Mouse (Mus musculus) forebrain, embryonic 16.5 days (tissue): ENCODE measurements around the gene Igf2bp3. TPM values are rescaled to one million over a fixed set of nuclear protein-coding genes. Genes with fewer than 3 reads are reported as not detected.
A peak's percentile ranks its signal among the peaks of the same experiment; 100 is the strongest.

Experiments
- ATAC-seq: fragments of 200-750 bp; cut with Nextera tagmentation; 2 replicates; pipeline ENCODE4 v1.8.0; 2017; ENCODE audit warnings: mild to moderate bottlenecking, moderate library complexity
- H3K27ac ChIP-seq: fragments of 300-500 bp; sonication (generic); 2 replicates; pipeline ENCODE4 v1.5.1; 2014; ENCODE audit warnings: low read length, control low read depth
- H3K27me3 ChIP-seq: fragments of 300-500 bp; sonication (generic); replicated peaks from 2 replicates; pipeline ENCODE4 v1.6.1; 2014; ENCODE audit warnings: low read length; ENCODE audit not compliant: control insufficient read depth, insufficient read depth
- H3K36me3 ChIP-seq: fragments of 300-500 bp; sonication (generic); 2 replicates; pipeline ENCODE4 v1.6.1; 2014; ENCODE audit not compliant: control insufficient read depth, insufficient read depth
- H3K4me1 ChIP-seq: fragments of 300-500 bp; sonication (generic); replicated peaks from 2 replicates; pipeline ENCODE4 v1.6.1; 2014; ENCODE audit warnings: low read length; ENCODE audit not compliant: control insufficient read depth, insufficient read depth
- H3K4me2 ChIP-seq: fragments of 300-500 bp; sonication (generic); 2 replicates; pipeline ENCODE4 v1.6.1; 2014; ENCODE audit warnings: mild to moderate bottlenecking, low read length, control low read depth
- H3K4me3 ChIP-seq: fragments of 300-500 bp; sonication (generic); replicated peaks from 2 replicates; pipeline ENCODE4 v1.5.1; 2014; ENCODE audit warnings: mild to moderate bottlenecking, low read length, control low read depth
- H3K9ac ChIP-seq: fragments of 300-500 bp; sonication (generic); replicated peaks from 2 replicates; pipeline ENCODE4 v1.6.1; 2014; ENCODE audit warnings: low read depth, low read length, control low read depth
- H3K9me3 ChIP-seq: fragments of 300-500 bp; sonication (generic); 2 replicates; pipeline ENCODE4 v1.6.1; 2016; ENCODE audit warnings: low read length; ENCODE audit not compliant: control insufficient read depth
- WGBS: fragments of 180-500 bp; shearing (Covaris S2); extraction: QIAGEN DNeasy Blood & Tissue Kit; methylation state at CpG from one replicate; pipeline ENCODE4 v1.1.7; 2014; 5-methylcytosine and 5-hydroxymethylcytosine counted together
- polyA plus RNA-seq: library from polyadenylated mRNA; unstranded; fragments of >200 nt; fragmentation: Nextera tagmentation; extraction: Ambion mirVana; gene quantifications from 2 replicates; pipeline ENCODE4 v1.2.1, GENCODE M21; 2015

The Igf2bp3 gene
- polyA plus RNA-seq, 1 experiment from 2014 or later, result 34.1 TPM

DNA sequence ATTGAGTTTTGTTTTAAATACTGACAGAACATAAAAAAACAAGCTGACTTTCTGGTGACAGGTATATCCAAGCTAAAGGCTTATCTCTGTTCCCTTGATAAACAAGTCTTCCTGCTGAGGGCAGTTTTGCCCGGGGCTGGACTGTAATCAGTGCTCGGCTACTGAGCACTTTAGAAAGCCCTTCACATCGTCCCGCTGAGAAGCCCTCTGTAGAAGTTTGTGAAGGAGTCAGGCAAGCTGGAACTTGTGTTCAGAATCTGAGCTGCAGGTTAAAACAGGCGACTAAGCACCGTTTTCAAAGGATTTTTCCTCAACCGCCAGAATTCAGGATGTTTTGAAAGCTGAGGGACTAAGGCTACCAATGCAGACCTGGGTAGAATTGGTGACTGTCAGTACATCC, 7.1 kb upstream of the Igf2bp3 start:
- Histone ChIP-seq H3K27ac (no peak overlapping the region), H3K4me2 (no peak overlapping the region)
- 5% methylated on average over 7 of the region's 7 CpGs for WGBS

DNA sequence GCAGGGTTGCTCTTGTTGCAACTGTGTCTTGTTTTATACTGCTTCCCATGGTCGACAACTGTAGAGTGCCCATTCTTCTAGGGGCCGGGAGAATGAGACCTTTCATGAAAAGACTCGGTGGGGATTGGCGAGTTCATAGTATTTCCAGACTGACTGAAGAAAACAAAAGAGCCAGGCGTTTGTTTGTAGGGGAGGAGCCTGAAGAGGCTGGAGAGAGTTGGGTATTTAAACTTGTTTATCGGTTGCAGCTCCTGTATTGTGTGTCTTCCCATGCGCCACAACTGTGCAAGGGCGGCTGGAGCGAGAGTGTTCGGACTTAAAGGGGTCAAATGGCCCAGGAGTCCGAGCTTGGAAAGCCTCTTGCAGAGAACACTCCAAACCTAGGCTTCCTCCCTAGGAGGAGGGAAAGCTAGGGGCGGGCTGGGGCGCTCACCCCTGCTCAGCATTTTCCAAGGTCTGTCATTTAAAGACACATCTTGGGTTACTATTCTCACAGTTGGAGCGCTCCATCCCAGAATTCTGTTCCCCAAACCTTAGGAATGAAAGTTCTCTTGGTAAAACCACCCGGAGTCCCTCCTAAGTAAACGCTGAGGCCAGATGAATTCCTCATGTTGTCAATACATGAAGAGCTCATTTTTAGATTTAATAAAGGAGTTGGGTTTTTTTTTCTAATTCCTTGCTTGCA, 5.3 kb upstream of the Igf2bp3 start:
- Histone ChIP-seq H3K27ac (no peak overlapping the region), H3K4me3 (no peak overlapping the region), H3K9ac (no peak overlapping the region), H3K4me1 (peaks cover 13% of the 10 kb centered on the region), H3K27me3 (no peaks in the 10 kb centered on the region), H3K9me3 (no peaks in the 10 kb centered on the region), H3K4me2 (peak overlapping the region; percentile 17; the same call in 1 of the 2 replicates), H3K36me3 (no peaks in the 10 kb centered on the region)
- ATAC-seq, result no peak
- WGBS, result 4% methylated on average over 16 of the region's 16 CpGs

More for the DNA sequence above, 7.1 kb upstream of the Igf2bp3 start:
- Histone ChIP-seq H3K9ac (no peak overlapping the region), H3K9me3 (no peaks in the 10 kb centered on the region), H3K27me3 (no peaks in the 10 kb centered on the region), H3K4me1 (peaks cover 11% of the 10 kb centered on the region), H3K4me3 (no peak overlapping the region), H3K36me3 (no peaks in the 10 kb centered on the region)
- no peak for ATAC-seq

DNA sequence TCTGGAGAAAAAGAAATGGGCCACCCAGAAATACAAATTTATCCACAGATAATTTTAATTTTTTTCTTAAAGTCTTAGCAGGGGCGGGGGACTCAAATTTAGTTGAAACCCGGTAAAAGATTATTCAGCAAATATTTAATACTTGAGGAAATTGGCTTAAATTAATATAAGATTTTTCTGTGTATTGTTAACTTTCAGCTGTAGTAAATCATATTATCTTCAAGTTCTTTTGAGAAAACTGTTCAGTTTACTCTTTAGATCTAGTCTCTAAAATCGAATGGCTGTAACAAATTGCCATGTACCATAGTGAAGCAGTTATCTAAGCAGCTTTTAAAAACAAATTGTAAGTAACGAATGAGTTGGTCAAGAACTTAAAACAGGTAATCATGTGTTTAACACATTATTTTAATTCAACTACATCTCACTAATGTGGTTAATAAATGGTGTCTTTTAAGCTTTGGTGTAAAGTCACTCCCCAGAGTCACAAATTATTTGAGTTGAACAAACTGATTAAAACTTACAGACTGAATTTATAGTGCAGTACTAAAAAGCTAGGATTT, 4.3 kb upstream of the Igf2bp3 start:
- H3K27me3 ChIP-seq, result no peaks in the 10 kb centered on the region
- no peak overlapping the region for H3K9ac ChIP-seq
- H3K4me2 ChIP-seq, result no peak overlapping the region
- H3K4me3 ChIP-seq, result no peak overlapping the region
- H3K4me1 ChIP-seq, result peaks cover 13% of the 10 kb centered on the region
- WGBS, result 13% methylated on average over 4 of the region's 4 CpGs
- no peak overlapping the region for H3K27ac ChIP-seq
- ATAC-seq, result no peak
- H3K9me3 ChIP-seq, result no peaks in the 10 kb centered on the region
- H3K36me3 ChIP-seq, result no peaks in the 10 kb centered on the region

DNA sequence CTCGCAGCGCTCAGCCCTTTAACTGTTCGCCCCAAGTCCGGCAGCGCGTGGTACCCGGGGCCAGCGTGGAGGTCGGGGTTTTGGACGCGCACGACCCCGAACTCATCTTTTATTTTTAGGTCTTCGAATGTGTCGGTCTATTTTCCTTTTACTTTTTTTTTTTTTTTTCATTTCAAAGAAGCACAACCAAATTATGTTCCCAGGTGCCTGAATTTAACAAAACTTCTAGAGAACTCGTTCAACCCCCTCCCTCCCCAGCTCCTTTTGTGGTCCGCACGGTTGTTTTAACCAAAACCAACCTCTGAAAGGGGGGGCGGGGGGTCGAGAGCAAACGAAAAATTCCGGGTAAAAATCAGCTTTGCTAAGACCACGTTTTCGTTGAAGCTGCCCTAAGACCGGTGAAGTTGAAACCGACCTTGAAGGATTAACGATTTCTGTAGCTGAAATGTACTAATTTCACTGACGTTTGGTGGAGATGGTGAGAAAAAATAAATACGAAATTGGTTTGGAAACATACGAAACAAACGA, 3.6 kb upstream of the Igf2bp3 start:
- no peak overlapping the region for H3K27ac ChIP-seq
- peaks cover 13% of the 10 kb centered on the region for H3K4me1 ChIP-seq
- H3K9ac ChIP-seq, result no peak overlapping the region
- peak overlapping the region; percentile 71 for H3K4me3 ChIP-seq
- H3K27me3 ChIP-seq, result no peaks in the 10 kb centered on the region
- WGBS, result under 1% methylated on average over 31 of the region's 31 CpGs
- no peaks in the 10 kb centered on the region for H3K9me3 ChIP-seq
- H3K36me3 ChIP-seq, result no peaks in the 10 kb centered on the region
- no peak for ATAC-seq
- H3K4me2 ChIP-seq, result peak overlapping the region; percentile 72

DNA sequence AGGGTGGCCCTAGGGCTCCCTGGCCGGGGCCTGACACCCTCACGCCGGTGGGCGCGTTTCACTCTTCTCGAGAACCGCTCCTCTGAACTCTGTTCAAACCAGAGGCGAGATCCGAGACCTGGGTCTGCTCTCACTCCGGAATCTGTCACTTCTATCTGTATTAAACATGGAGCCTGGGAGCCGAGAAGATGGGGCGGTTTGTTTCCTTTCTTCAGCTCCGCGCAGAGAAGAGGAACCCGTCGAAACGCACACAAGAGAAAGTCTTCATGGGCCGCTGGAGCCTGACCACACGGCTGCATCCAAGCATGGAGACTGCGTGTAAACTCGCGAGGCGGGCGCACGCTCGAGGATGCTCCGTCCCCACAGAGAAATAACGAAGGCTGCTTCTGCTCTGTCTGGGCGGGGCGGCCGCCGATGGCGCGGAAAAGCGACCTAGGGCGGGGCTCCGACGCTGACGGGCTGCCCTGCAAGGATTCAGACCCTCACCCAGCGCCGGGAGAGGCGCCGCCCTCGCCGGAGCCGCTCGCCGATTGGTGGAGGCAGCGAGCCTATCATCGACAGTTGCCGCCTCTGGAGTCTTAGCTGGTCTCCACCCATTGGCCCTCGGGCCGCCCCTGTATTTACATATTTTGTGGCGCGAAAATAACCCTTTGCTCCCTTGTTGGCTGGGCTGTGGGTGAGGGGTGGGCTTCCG, 3.0 kb upstream of the Igf2bp3 start:
- peak; percentile 95 for ATAC-seq
- Histone ChIP-seq H3K27ac (peak overlapping the region; percentile 87), H3K4me1 (peaks cover 20% of the 10 kb centered on the region), H3K27me3 (no peaks in the 10 kb centered on the region), H3K36me3 (no peaks in the 10 kb centered on the region), H3K4me3 (peak overlapping the region; percentile 71), H3K4me2 (peak overlapping the region; percentile 72), H3K9ac (peak overlapping the region; percentile 67), H3K9me3 (no peaks in the 10 kb centered on the region)
- WGBS, result under 1% methylated on average over 56 of the region's 56 CpGs

DNA sequence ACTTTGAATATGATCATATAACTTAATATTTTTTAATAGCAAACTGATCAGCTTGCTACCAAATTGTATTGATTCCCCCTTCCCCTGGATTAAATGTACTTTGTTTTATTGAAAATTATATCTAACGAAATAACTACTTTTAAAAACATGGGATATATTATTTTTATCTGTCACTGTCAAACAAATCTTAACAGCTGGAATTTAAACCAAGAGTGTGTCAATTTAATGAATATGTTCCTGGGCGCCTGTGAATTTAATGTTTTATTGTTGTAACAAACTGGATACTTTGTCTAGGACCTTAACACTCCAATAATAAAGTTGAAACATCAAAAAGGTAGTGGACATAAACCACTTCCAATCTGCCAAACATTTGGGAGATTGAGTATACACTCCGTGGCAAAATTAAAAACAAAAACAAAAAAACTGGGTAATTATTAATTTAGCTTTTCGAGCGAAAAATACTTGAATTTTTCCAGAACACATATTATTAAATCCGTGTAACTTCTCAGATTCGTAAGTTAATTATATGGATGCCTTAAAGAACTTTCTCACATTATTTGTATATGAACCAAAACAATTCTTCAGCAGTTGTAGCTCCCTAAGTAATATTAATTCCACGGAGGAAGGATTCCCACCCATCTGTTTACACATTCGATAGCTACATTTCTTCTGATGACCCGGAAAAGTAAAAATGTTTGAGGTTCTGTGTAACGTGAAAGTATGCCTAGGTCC, 2.2 kb upstream of the Igf2bp3 start:
- H3K27ac ChIP-seq, result peak overlapping the region; percentile 87
- 3% methylated on average over 11 of the region's 11 CpGs for WGBS
- H3K4me2 ChIP-seq, result peak overlapping the region; percentile 72
- peaks cover 27% of the 10 kb centered on the region for H3K4me1 ChIP-seq
- ATAC-seq, result no peak
- no peaks in the 10 kb centered on the region for H3K27me3 ChIP-seq
- peak overlapping the region; percentile 71 for H3K4me3 ChIP-seq
- H3K9me3 ChIP-seq, result no peaks in the 10 kb centered on the region
- peak overlapping the region; percentile 67 for H3K9ac ChIP-seq
- no peaks in the 10 kb centered on the region for H3K36me3 ChIP-seq

DNA sequence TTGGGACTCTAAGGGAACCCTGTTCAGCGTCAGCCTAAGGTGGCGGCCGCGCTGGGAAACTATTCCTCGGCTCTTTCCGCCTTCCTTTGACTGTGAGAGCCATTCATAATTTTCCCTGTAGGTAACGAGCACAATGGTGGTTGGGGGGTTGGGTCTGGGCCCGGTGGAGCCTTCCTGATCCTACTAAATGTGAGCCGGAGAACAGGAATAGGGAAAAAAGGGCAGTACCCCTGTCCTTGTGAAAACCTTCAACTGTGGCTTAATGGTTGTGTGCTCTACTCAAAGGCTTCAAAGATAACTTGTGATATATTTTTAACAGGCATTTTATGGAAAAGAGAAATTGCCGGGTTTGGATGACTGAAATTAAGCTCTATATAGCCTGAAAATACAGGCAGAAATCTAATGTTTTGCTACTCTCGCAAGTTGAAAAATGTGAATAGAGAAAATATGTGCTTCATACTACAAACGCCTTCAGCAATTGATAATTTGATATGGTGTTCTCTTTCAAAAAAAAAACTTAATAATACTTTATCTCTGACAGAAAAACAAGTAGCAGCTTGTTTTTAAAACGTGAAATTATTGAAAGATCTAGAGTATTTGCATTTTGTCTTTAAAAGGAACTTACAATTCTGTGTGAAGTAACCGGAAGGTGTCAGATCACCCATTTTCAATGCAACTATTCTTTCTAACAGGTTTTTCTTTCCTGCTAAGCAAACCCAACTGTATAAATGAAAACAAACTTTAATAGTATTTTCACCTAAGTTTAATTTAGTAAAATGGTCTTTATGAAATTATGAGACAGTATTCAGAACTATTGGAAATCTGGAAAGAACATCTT, 1.2 kb upstream of the Igf2bp3 start:
- Histone ChIP-seq H3K27me3 (no peaks in the 10 kb centered on the region), H3K9ac (peak overlapping the region; percentile 90), H3K36me3 (no peaks in the 10 kb centered on the region), H3K9me3 (no peaks in the 10 kb centered on the region), H3K4me3 (peak overlapping the region; percentile 78), H3K27ac (peak overlapping the region; percentile 97), H3K4me1 (peaks cover 34% of the 10 kb centered on the region), H3K4me2 (peak overlapping the region; percentile 91)
- ATAC-seq, result peak; percentile 1; the same call in 1 of the 2 replicates
- 1% methylated on average over 14 of the region's 14 CpGs for WGBS

DNA sequence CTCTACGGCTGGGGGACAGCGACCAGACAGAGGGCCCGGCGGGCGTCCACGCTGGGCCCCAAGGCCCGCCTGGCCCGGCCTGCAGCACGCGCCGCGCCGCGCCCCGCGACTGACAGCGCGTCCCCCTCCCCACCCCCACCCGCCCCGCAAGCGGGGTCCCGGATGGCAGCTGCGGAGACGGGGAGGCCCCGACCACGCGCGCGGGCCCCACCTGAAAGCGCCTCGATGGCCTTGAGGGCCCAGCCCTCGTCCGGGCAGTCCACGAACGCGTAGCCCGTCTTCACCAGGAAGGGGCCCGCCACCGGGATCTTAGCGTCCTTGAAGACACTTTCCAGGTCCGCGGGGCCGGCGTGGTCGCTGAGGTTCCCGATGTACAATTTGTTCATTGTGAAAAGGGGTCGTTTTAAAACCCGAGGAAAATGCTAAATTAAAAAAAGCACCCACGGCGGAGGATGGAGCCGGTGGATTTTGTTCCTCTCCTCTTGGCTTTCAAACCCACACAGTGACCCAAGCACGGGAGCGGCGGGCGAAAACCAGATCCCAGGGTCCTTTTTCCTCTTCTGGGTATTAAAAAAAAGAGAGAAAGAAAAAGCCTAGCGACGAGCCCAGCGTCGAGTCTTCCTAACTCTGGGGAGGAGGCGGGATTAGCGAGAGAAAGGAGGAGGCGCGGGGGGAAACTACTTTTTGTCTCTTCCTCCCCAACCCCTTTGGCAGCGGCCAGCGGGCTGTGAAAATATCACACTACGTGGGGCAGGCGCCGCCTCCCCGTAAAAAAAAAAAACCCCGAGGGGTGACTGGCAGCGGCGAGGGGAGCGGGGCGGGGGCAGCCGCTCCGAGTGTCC, 450 bp downstream of the Igf2bp3 start:
- H3K4me1 ChIP-seq, result peaks cover 44% of the 10 kb centered on the region
- WGBS, result under 1% methylated on average over 64 of the region's 76 CpGs

More for the DNA sequence above, 450 bp downstream of the Igf2bp3 start:
- H3K4me2 ChIP-seq, result peak overlapping the region; percentile 91
- no peaks in the 10 kb centered on the region for H3K27me3 ChIP-seq
- H3K9me3 ChIP-seq, result no peaks in the 10 kb centered on the region
- H3K9ac ChIP-seq, result peak overlapping the region; percentile 90
- H3K36me3 ChIP-seq, result no peaks in the 10 kb centered on the region
- peak overlapping the region; percentile 78 for H3K4me3 ChIP-seq
- peak overlapping the region; percentile 97 for H3K27ac ChIP-seq
- peak; percentile 9; the same call in 1 of the 2 replicates for ATAC-seq
